Mouse (Mus musculus) cerebellum, postnatal 10 days (tissue): Measurements from ENCODE around the gene Paqr7.

Experiments used
- DNase-seq, 2 experiments: peaks; one replicate each; pipeline ENCODE4 v3.0.0; 2021; ENCODE audit warnings: mixed read lengths in 2 of 2

Gene Paqr7

GRCm38 (mm10) chr4:134496595-134497210 is at the start of gene Paqr7:
Gene Paqr7, plus strand, starts transcription at chr4:134496697.
- DNase-seq = peak; percentile 65 to 71

- no peak for DNase-seq
Observed at GRCm38 (mm10) chr4:134447966-134448365, 48.5 kb upstream of the Paqr7 start.

- DNase-seq = peak; percentile 93 to 97
Observed at GRCm38 (mm10) chr4:134449595-134450391, 46.7 kb upstream of the Paqr7 start.

GRCm38 (mm10) chr4:134450392-134451195 is 45.9 kb upstream of the Paqr7 start:
- DNase-seq = peak; percentile 72 to 78

- no peak for DNase-seq
Observed at GRCm38 (mm10) chr4:134451484-134451883, 45.0 kb upstream of the Paqr7 start.

- peak; percentile 58 to 59 for DNase-seq
Observed at GRCm38 (mm10) chr4:134453619-134454400, 42.7 kb upstream of the Paqr7 start.

GRCm38 (mm10) chr4:134455310-134455709 is 41.2 kb upstream of the Paqr7 start:
- no peak for DNase-seq

- no peak for DNase-seq
Observed at GRCm38 (mm10) chr4:134457130-134457825, 39.2 kb upstream of the Paqr7 start.

- DNase-seq = peak; percentile 80 to 82
Observed at GRCm38 (mm10) chr4:134458856-134459255, 37.6 kb upstream of the Paqr7 start.

GRCm38 (mm10) chr4:134460277-134460676 is 36.2 kb upstream of the Paqr7 start:
- DNase-seq = no peak

GRCm38 (mm10) chr4:134461252-134461651 is 35.2 kb upstream of the Paqr7 start:
- no peak for DNase-seq

GRCm38 (mm10) chr4:134465789-134466188 is 30.7 kb upstream of the Paqr7 start:
- DNase-seq = peak; percentile 62 to 64

GRCm38 (mm10) chr4:134466381-134467262 is 29.9 kb upstream of the Paqr7 start:
- peak in 1 of 2 experiments; percentile 41 for DNase-seq

GRCm38 (mm10) chr4:134467435-134468214 is 28.9 kb upstream of the Paqr7 start:
- peak; percentile 66 to 73 for DNase-seq

GRCm38 (mm10) chr4:134468215-134468575 is 28.3 kb upstream of the Paqr7 start, which contains the start of gene Stmn1:
Gene Stmn1, plus strand, starts transcription at chr4:134468320.
- peak; percentile 97 to 98 for DNase-seq

GRCm38 (mm10) chr4:134468578-134469266 is 27.8 kb upstream of the Paqr7 start:
- DNase-seq = peak; percentile 100

- peak in 1 of 2 experiments; percentile 63 for DNase-seq
Observed at GRCm38 (mm10) chr4:134469341-134469796, 27.1 kb upstream of the Paqr7 start.

GRCm38 (mm10) chr4:134469985-134470384 is 26.5 kb upstream of the Paqr7 start:
- DNase-seq = peak in 1 of 2 experiments; percentile 44

- no peak for DNase-seq
Observed at GRCm38 (mm10) chr4:134471469-134471868, 25.0 kb upstream of the Paqr7 start.
